Mouse (Mus musculus) layer of hippocampus, postnatal 25 days (tissue): Measurements from ENCODE around the gene Krtap29-1. TPM values are rescaled to one million over a fixed set of nuclear protein-coding genes. Genes with fewer than 3 reads are reported as not detected.
A peak's percentile ranks its signal among the peaks of the same experiment; 100 is the strongest.

Experiments used
- DNase-seq, 2 experiments: peaks; one replicate each; pipeline ENCODE4 v3.0.0; 2022; ENCODE audit warnings: mixed read lengths in 2 of 2, low spot score in 1 of 2; ENCODE audit errors: extremely low spot score in 1 of 2
- total RNA-seq, 2 experiments: library from RNA; stranded (reverse); gene quantifications; 2 replicates each; pipeline ENCODE4 v1.2.3; 2021

Gene Krtap29-1
- total RNA-seq, result not detected

DNA sequence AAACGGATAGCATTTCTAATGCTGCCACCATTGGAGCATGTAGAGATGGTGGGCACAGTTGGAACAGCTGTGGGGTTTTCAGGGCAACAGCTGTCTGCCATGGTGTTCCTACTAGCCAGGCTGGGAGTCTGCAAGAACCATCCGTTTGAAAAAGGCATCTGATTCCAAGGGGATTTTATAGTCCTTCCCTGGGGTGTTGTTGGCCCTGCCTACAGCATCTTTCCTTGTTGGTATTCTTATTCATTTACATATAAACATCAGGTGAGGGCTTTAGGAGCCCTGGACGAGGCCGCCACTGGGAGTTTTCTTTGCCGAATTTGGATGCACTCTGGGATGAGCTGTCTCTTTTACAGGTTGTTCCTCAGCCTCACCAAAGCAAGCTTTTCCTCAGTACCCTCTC lies at the start of gene Krtap29-1:
Gene Krtap29-1 (minus strand): TSS at position 101 of the 400 bp plus-strand sequence.
- no peak for DNase-seq

GRCm38 (mm10) chr11:100021438-100021837 lies 42.6 kb upstream of the Krtap29-1 start:
- DNase-seq, result no peak

DNA sequence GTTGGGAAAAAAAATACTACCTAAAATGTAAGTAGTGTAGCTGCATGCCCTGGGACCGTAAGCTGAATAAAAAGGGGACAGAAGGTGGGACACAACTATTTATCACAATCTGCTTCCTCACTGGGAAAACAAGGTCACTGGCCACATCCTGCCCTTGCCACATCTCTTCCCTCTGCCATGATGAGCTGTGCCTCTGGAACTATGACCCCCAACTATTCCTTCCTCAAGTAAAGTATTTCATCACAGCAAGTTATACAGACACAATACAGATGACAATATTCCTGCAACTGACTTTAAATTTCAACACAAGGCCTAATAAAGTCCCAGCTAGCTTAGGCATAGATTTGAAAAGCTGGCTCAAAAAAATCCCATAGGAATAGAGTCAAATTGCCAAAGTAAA lies 40.6 kb upstream of the Krtap29-1 start:
- no peak for DNase-seq

DNA sequence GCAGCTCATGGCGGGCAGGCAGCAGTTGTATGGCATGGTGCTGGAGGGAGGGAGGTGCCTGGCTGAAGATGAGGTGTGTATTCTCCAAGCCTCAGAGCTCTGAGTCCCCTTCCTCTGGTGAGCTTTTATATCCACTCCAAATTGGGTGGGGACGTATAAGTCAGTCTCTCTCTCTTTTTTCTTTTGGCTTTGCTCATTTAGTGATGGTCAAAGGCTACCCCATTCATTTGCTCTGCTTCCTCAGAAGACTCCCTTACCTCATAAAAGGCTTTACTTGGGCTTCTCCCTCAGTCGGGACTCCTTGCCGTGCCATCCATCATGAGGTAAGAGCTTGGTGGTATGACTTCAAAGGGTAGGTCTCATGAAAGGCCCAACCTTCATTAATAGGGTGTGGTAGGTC lies 37.3 kb upstream of the Krtap29-1 start, which contains the start of gene Krt33a:
Gene Krt33a (minus strand): TSS at position 101 of the 400 bp plus-strand sequence.
- DNase-seq, result no peak

DNA sequence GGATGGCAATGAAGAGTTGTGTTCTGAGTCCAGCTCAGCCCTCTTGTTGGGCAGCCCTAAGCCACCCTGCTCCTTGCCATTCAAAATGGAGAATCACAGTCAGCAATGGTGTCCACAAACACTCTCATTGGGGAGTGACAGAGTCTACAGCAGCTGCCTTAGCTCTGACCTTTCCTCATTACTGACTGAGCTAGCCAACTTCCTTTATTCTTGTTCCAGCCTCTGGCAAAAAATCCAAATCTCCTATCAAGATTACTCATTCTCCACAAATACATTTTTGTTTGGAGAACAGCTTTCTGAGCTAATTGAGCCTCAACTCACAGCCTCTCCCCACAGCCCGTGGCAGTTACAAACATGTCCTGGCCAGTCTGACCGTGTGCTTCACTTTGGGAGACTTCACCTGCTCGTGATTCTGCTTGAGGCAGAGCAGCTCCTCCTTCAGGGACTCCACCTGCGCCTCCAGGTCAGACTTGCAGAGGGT lies 34.9 kb upstream of the Krtap29-1 start:
- no peak for DNase-seq

DNA sequence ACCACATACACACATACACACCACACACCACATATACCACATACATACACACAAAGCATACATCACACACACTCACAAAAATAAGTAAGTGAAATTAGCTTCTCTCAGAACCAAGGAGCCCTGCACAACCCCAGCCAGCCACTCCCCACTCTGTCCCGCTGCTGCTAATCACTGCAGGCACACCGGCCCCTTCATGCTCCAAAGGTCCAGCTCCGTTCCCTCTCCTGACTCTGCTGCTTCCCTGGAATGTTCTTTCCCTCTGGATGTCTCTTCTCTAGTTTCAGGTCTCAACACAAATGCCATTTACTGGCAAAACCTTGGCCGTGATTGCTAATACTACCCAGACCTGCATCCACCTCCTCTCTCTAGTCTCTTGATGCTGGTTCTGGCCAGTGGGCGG lies 31.8 kb upstream of the Krtap29-1 start:
- DNase-seq, result no peak

DNA sequence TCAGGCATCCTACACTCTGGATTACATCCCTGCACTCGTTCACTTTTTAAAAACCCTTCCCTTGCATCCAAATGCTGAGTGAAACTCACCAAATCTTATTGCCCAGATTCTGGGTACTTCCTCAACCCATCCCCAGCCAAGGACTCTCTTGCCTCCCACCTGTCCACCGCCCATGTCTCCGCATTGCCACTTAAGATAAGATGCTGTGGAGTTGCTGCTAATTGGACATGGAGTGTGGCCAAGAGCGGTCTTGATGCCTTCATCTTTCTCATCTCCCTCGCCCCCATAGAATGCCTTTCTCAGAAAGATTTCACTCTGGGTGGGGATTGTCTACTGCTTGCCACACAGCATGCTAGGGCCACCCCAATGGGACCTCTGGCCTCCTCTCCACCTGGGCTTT lies 29.5 kb upstream of the Krtap29-1 start:
- DNase-seq, result no peak

DNA sequence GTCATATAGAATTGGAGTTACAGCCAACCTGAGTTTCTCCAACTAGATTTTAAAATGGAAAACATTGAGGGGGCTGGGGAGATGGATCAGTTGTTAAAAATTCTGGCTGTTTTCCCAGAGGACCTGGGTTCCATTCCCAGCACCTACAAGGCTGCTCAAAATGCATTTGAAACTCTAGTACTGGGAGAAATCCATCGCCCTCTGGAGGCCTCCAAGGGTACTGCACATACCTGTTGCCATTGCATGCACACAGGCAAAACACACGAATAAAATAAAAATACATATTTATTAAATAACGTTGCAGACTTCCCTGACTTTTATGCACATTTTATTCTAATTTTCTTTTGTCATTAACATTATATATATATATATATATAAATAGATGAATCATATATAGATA lies 27.8 kb upstream of the Krtap29-1 start:
- DNase-seq, result no peak

DNA sequence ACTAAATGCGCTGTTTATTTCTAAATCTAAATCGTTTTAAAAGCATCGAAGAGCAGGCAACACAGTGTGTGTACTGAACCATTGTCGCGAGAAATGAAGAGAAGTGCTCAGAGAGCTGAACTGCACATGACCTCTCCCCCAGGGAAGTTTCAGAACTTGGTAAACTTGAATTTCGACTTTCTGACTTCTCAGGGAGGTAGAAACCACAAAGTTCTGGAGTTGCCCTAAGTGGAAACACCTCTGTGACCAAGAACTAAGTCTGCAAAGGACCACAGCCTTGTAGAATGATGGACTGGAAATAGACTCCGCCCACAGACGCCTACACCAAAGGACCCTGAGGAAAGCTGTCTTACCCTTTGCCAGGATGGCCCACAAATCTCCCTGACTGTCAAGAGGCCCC lies 27.1 kb upstream of the Krtap29-1 start:
- DNase-seq, result no peak

DNA sequence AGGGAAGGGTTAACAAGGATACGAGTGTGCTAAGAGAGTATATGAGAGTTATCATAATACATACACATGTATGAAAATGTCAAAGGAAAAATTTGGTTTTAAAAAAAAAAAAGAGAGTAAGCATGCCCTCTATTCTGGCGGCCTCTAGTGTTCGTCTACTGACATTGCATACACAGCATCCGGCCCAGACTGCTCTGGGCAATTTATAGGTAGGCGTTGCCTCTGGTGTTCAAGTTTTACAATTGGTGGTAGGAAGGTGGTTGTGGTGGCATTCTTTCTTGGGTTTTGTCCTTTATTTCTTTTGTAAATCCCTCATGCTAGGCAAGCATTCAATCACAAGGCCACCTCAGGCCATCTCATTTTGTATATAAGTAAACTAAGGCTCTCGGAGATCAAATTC lies 26.0 kb upstream of the Krtap29-1 start:
- peak in 1 of 2 experiments; percentile 59 for DNase-seq

- DNase-seq, result no peak
Measured at GRCm38 (mm10) chr11:99999091-99999490, 20.2 kb upstream of the Krtap29-1 start.

DNA sequence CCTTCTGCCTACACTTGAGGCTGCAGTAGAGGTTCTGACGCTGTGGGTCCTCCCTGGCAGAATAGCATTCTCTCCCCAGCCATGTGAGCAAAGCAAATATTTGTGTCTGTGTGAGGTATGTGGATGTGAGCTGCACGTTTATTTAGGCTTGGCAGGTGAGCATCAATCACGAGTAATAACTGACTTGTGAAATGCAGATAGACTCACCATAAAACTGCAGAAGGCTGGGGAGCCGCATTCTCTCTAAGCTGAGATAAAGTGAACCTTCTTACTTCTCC lies 15.5 kb upstream of the Krtap29-1 start:
- no peak for DNase-seq

- DNase-seq, result no peak
Measured at GRCm38 (mm10) chr11:99993620-99994383, 14.9 kb upstream of the Krtap29-1 start, which contains the start of gene Krtap17-1. Gene Krtap17-1, minus strand, starts transcription at chr11:99993994.

DNA sequence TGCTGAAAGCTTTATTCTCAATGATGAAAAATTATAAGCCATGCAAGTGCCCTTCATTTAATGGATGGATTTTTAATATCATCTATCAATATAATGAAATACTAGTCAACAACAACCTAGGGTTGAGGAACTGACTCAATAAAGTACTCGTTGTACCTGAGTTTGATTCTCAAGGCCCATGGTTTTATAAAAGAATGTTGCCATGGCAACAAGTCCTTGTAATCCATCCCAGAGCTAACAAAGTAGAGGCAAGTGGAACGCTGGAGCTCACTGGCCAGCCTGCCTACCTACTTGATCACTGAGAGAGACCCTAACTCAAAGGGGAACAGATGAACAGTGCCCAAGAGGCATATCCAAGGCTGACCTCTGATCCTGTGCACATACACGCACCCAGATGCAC lies 11.7 kb upstream of the Krtap29-1 start:
- DNase-seq, result no peak

- no peak for DNase-seq
Measured at GRCm38 (mm10) chr11:99989881-99990405, 11.1 kb upstream of the Krtap29-1 start.

DNA sequence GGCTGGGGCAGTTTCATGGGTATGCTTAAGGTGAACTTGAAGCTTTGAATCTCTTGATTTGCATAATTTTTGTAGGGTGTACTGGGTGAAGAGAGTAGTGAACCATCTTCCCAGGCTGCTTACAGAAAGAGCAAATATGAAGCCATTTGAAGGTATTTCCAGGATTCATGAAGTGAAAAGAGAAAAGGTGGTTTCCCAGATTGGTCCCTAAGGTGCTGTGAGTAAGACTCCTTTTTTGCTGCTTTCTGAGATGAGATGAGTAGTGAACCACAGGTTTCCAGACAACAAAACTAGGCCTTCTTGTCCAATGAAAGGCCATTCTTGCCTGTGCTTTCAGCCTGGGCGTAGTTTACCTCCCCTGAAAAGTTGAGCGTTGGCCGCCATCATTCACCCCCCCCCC lies 9.7 kb upstream of the Krtap29-1 start:
- no peak for DNase-seq

- no peak for DNase-seq
Measured at GRCm38 (mm10) chr11:99986180-99986647, 7.4 kb upstream of the Krtap29-1 start, which contains the start of gene Krtap16-1. Gene Krtap16-1, minus strand, starts transcription at chr11:99986597.

DNA sequence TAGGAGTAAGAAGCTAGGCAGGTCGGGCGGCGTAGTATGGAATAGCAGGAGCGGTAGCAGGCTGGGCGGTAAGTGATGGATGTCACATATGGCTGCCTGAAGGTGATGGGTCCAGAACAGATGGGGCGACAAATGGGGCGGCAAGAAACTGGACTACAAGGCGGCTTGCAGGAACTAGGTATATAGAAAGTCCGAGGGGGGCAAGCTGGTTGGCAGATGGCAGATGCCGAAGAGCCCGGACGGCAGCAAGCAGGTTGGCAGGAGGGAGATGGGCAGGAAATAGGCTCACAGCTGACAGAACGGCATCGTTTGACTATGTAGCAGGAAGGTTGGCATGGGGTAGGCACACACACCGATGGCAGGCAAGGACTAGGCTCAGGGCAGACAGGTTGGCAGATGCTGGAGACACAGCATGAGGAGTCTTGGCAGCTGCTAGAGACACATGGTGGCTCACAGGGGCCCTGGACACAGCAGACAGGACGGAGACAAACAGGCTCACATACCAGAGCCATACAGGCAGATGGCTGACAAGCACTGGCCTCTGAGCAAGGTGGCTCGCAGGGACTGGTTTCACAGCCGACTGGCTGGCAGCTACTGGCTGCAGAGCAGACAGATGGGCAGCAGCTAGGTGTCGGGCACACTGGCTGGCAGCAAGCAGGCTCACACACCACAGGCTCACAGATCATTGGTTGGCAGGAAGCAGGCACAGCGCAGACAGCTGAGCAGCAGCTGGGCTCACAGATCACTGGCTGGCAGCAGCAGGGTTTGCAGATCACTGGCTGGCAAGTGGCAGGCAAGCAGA lies 6.6 kb upstream of the Krtap29-1 start:
- DNase-seq, result peak in 1 of 2 experiments; percentile 25

DNA sequence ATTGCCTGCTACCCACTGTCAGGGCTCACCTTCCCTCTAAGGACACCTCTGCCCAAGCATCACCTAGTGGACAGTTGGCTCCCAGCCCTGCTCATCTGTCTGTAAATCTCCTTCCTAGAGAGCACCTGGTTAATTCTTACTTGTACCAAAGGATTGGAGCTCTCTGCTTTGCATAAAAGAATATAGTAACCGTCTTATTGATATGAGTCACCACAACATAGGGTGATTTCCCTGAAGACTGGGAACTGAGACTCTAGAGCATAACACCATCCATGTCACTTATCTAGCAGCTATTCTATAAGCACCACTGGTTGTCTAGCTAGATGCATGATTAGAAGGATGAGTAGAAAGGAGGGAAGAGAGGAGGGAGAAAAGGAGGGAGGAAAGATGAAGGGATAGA lies 4.6 kb upstream of the Krtap29-1 start:
- no peak for DNase-seq

DNA sequence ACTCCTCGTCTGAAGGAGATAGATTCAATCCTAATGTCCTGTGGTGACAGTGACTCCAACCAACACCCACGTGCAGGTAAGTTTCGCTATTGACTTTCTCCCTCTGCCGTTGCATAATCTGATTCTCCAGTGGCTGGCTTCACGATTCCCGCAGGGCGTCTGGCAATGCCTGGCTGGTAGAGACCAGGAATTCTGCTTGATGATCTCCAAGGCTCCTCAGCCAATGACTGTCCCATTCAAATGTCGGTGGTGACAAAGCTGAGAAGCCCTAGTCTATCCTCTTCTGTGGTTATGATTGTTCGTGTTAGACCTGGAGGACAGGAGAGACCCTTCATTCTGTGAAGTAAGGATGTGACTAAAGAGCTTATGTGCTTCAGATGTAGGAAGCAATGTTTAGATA lies 3.9 kb upstream of the Krtap29-1 start:
- no peak for DNase-seq

- DNase-seq, result no peak
Measured at GRCm38 (mm10) chr11:99965961-99966360, 12.9 kb downstream of the Krtap29-1 start.
